Mouse (Mus musculus): ENCODE measurements around the gene Sfxn5.

Gene Sfxn5

GRCm38 (mm10) chr6:85333000-85333669 lies at the start of gene Sfxn5:
Gene Sfxn5 (minus strand): TSS chr6:85333422.
- peak; percentile 76 for DNase-seq (ENCODE audit: extremely low spot score, low read depth, low spot score)

GRCm38 (mm10) chr6:85382791-85383190 lies 49.6 kb upstream of the Sfxn5 start:
- DNase-seq (ENCODE audit: extremely low spot score, low read depth, low spot score), result no peak

GRCm38 (mm10) chr6:85381648-85382020 lies 48.4 kb upstream of the Sfxn5 start:
- DNase-seq (ENCODE audit: extremely low spot score, low read depth, low spot score), result no peak

GRCm38 (mm10) chr6:85380901-85381647 lies 47.9 kb upstream of the Sfxn5 start:
- no peak for DNase-seq (ENCODE audit: extremely low spot score, low read depth, low spot score)

GRCm38 (mm10) chr6:85380201-85380900 lies 47.1 kb upstream of the Sfxn5 start:
- DNase-seq (ENCODE audit: extremely low spot score, low read depth, low spot score), result peak; percentile 58

- no peak for DNase-seq (ENCODE audit: extremely low spot score, low read depth, low spot score)
Observed at GRCm38 (mm10) chr6:85378629-85379028, 45.4 kb upstream of the Sfxn5 start.

- no peak for DNase-seq (ENCODE audit: extremely low spot score, low read depth, low spot score)
Observed at GRCm38 (mm10) chr6:85377876-85378275, 44.7 kb upstream of the Sfxn5 start.

GRCm38 (mm10) chr6:85377066-85377734 lies 44.0 kb upstream of the Sfxn5 start:
- no peak for DNase-seq (ENCODE audit: extremely low spot score, low read depth, low spot score)

GRCm38 (mm10) chr6:85374734-85375114 lies 41.5 kb upstream of the Sfxn5 start:
- peak; percentile 81 for DNase-seq (ENCODE audit: extremely low spot score, low read depth, low spot score)

GRCm38 (mm10) chr6:85373951-85374733 lies 40.9 kb upstream of the Sfxn5 start, which contains the start of gene Rab11fip5:
Gene Rab11fip5 (minus strand): TSS chr6:85374634.
- no peak for DNase-seq (ENCODE audit: extremely low spot score, low read depth, low spot score)

- DNase-seq (ENCODE audit: extremely low spot score, low read depth, low spot score), result no peak
Observed at GRCm38 (mm10) chr6:85373066-85373860, 40.0 kb upstream of the Sfxn5 start.

- DNase-seq (ENCODE audit: extremely low spot score, low read depth, low spot score), result no peak
Observed at GRCm38 (mm10) chr6:85372496-85372895, 39.3 kb upstream of the Sfxn5 start.

GRCm38 (mm10) chr6:85371859-85372405 lies 38.7 kb upstream of the Sfxn5 start:
- DNase-seq (ENCODE audit: extremely low spot score, low read depth, low spot score), result no peak

- DNase-seq (ENCODE audit: extremely low spot score, low read depth, low spot score), result no peak
Observed at GRCm38 (mm10) chr6:85370666-85371430, 37.6 kb upstream of the Sfxn5 start.

- no peak for DNase-seq (ENCODE audit: extremely low spot score, low read depth, low spot score)
Observed at GRCm38 (mm10) chr6:85370041-85370440, 36.8 kb upstream of the Sfxn5 start.

GRCm38 (mm10) chr6:85369181-85369860 lies 36.1 kb upstream of the Sfxn5 start:
- DNase-seq (ENCODE audit: extremely low spot score, low read depth, low spot score), result no peak

GRCm38 (mm10) chr6:85368722-85369121 lies 35.5 kb upstream of the Sfxn5 start:
- DNase-seq (ENCODE audit: extremely low spot score, low read depth, low spot score), result no peak

- no peak for DNase-seq (ENCODE audit: extremely low spot score, low read depth, low spot score)
Observed at GRCm38 (mm10) chr6:85368166-85368565, 34.9 kb upstream of the Sfxn5 start.

All from hindlimb bud, embryonic 11.5 days (tissue).